8 mouse cellular contexts compared by ENCODE assay signal in genomic region chr7:30954971-30955520, GRCm38 (mm10). TPM values are rescaled to one million over a fixed set of nuclear protein-coding genes. Genes with fewer than 3 reads are reported as not detected.
DNase-seq lines count a peak whose midpoint lies in the region; ATAC-seq and TF ChIP-seq lines count a peak whose summit lies in the region.

No protein-coding gene starts in this region.

- peak overlapping the region; percentile 74 for H3K4me3 ChIP-seq in kidney, embryonic 16.5 days (ENCODE audit: low read length)
- H3K4me3 ChIP-seq in embryonic facial prominence, embryonic 12.5 days, result peak overlapping the region; percentile 96
- peak overlapping the region; percentile 81 for H3K4me3 ChIP-seq in hindbrain, embryonic 15.5 days
- peak overlapping the region; percentile 92 for H3K4me3 ChIP-seq in midbrain, embryonic 14.5 days (replicated peaks; ENCODE audit: low read depth, low read length)
- no peak overlapping the region for H3K4me3 ChIP-seq in lung, adult 2 months (replicated peaks; ENCODE audit: extremely low read depth, low read depth, low read length)

- H3K9me3 ChIP-seq in kidney, embryonic 16.5 days (ENCODE audit: low read length), result no peaks in the 10 kb centered on the region
- H3K9me3 ChIP-seq in embryonic facial prominence, embryonic 12.5 days, result no peaks in the 10 kb centered on the region
- H3K9me3 ChIP-seq in hindbrain, embryonic 15.5 days, result no peaks in the 10 kb centered on the region
- no peaks in the 10 kb centered on the region for H3K9me3 ChIP-seq in midbrain, embryonic 14.5 days (ENCODE audit: control insufficient read depth, low read length)

- H3K27me3 ChIP-seq in kidney, embryonic 16.5 days (ENCODE audit: insufficient read depth, low read length), result no peaks in the 10 kb centered on the region
- no peaks in the 10 kb centered on the region for H3K27me3 ChIP-seq in embryonic facial prominence, embryonic 12.5 days
- no peaks in the 10 kb centered on the region for H3K27me3 ChIP-seq in hindbrain, embryonic 15.5 days
- no peaks in the 10 kb centered on the region for H3K27me3 ChIP-seq in midbrain, embryonic 14.5 days (ENCODE audit: control insufficient read depth, insufficient read depth, low read length)

- no peak overlapping the region for H3K27ac ChIP-seq in kidney, embryonic 16.5 days (ENCODE audit: low read length)
- H3K27ac ChIP-seq in embryonic facial prominence, embryonic 12.5 days, result 0 out of 2 replicates have a peak overlapping the region, but pooled peaks have one; percentile 99
- peak overlapping the region; percentile 99; the same call in 1 of the 2 replicates for H3K27ac ChIP-seq in hindbrain, embryonic 15.5 days (replicated peaks)
- H3K27ac ChIP-seq in midbrain, embryonic 14.5 days (replicated peaks; ENCODE audit: low read depth, low read length), result no peak overlapping the region

- peak overlapping the region; percentile 93; the same call in 1 of the 2 replicates for H3K9ac ChIP-seq in kidney, embryonic 16.5 days (replicated peaks; ENCODE audit: low read length)
- peak overlapping the region; percentile 100 for H3K9ac ChIP-seq in embryonic facial prominence, embryonic 12.5 days
- 0 out of 2 replicates have a peak overlapping the region, but pooled peaks have one; percentile 89 for H3K9ac ChIP-seq in hindbrain, embryonic 15.5 days
- H3K9ac ChIP-seq in midbrain, embryonic 14.5 days (replicated peaks; ENCODE audit: low read length), result peak overlapping the region; percentile 98

- H3K4me1 ChIP-seq in kidney, embryonic 16.5 days (ENCODE audit: insufficient read depth, low read length), result peaks cover 22% of the 10 kb centered on the region
- H3K4me1 ChIP-seq in embryonic facial prominence, embryonic 12.5 days, result peaks cover 16% of the 10 kb centered on the region
- peaks cover 25% of the 10 kb centered on the region for H3K4me1 ChIP-seq in hindbrain, embryonic 15.5 days (replicated peaks)
- peaks cover 18% of the 10 kb centered on the region for H3K4me1 ChIP-seq in midbrain, embryonic 14.5 days (ENCODE audit: control insufficient read depth, insufficient read depth, low read length)
- peaks cover 7% of the 10 kb centered on the region for H3K4me1 ChIP-seq in lung, adult 2 months (ENCODE audit: control insufficient read depth, insufficient read depth, low read length)

- H3K4me2 ChIP-seq in kidney, embryonic 16.5 days (replicated peaks; ENCODE audit: low read depth, low read length), result peak overlapping the region; percentile 84
- H3K4me2 ChIP-seq in embryonic facial prominence, embryonic 12.5 days (replicated peaks), result peak overlapping the region; percentile 74
- peak overlapping the region; percentile 86 for H3K4me2 ChIP-seq in hindbrain, embryonic 15.5 days
- H3K4me2 ChIP-seq in midbrain, embryonic 14.5 days (ENCODE audit: low read length), result peak overlapping the region; percentile 81

- WGBS in kidney, embryonic 16.5 days, result 82% methylated on average over 12 of the region's 12 CpGs
- WGBS in embryonic facial prominence, embryonic 12.5 days, result 90% methylated on average over 12 of the region's 12 CpGs
- 82% methylated on average over 12 of the region's 12 CpGs for WGBS in hindbrain, embryonic 15.5 days
- WGBS in midbrain, embryonic 14.5 days, result 87% methylated on average over 12 of the region's 12 CpGs
- WGBS in lung, adult 2 months, result 76% methylated on average over 12 of the region's 12 CpGs

- no peak for TF ChIP-seq CTCF in lung, adult 2 months (IDR thresholded peaks at IDR 0.05; ENCODE audit: insufficient read depth, low read length)

- ATAC-seq in kidney, embryonic 16.5 days (ENCODE audit: low FRiP score, low TSS enrichment), result no peak
- ATAC-seq in embryonic facial prominence, embryonic 12.5 days (ENCODE audit: insufficient number of reproducible peaks, insufficient read depth, low FRiP score, low TSS enrichment), result no peak
- no peak for ATAC-seq in hindbrain, embryonic 15.5 days (ENCODE audit: low FRiP score, low read depth)
- no peak for ATAC-seq in midbrain, embryonic 14.5 days (ENCODE audit: low FRiP score, low TSS enrichment)

- peaks cover 50% of the 10 kb centered on the region for H3K36me3 ChIP-seq in kidney, embryonic 16.5 days (ENCODE audit: insufficient read depth, low read length)
- peaks cover 63% of the 10 kb centered on the region for H3K36me3 ChIP-seq in embryonic facial prominence, embryonic 12.5 days
- peaks cover 31% of the 10 kb centered on the region for H3K36me3 ChIP-seq in hindbrain, embryonic 15.5 days
- H3K36me3 ChIP-seq in midbrain, embryonic 14.5 days (ENCODE audit: control insufficient read depth, insufficient read depth, low read length), result peaks cover 57% of the 10 kb centered on the region

- no peak for TF ChIP-seq POLR2A in lung, adult 2 months (IDR thresholded peaks at IDR 0.05; ENCODE audit: borderline replicate concordance, extremely low read depth, low read depth, low read length)

- DNase-seq in kidney, adult 11 months, result no peak
- DNase-seq in midbrain, embryonic 14.5 days, result no peak
- DNase-seq in layer of hippocampus, adult 9-10 months (ENCODE audit: low spot score), result no peak
- DNase-seq in right cerebral cortex, postnatal 4 days, result no peak
- no peak for DNase-seq in lung, adult 2 months

RNA-seq across cellular contexts. Expression of gene Usf2, which starts 1.6 kb away (rescaled TPM):
- 19.8 and 25.3 TPM in 2 replicates for polyA plus RNA-seq in kidney, embryonic 16.5 days (2015; fragmentation: Nextera tagmentation; extraction: Ambion mirVana)
- polyA plus RNA-seq in embryonic facial prominence, embryonic 12.5 days (2016; fragmentation: Nextera tagmentation; extraction: Ambion mirVana), result 31.8 and 32.7 TPM in 2 replicates
- 27.3 and 29.3 TPM in 2 replicates for polyA plus RNA-seq in hindbrain, embryonic 15.5 days (2015; fragmentation: Nextera tagmentation; extraction: Ambion mirVana)
- polyA plus RNA-seq in midbrain, embryonic 14.5 days (2014; fragmentation: Nextera tagmentation; extraction: Ambion mirVana), result 26.2 and 30.4 TPM in 2 replicates
- 122 and 190 TPM in 2 replicates for polyA plus RNA-seq in lung, adult 2 months (2012; rRNA removed)

RNA-seq across cellular contexts. Expression of gene Hamp, which starts 11.2 kb away (rescaled TPM):
- polyA plus RNA-seq in kidney, embryonic 16.5 days (2015; fragmentation: Nextera tagmentation; extraction: Ambion mirVana), result not detected in 2 replicates
- not detected in 2 replicates for polyA plus RNA-seq in embryonic facial prominence, embryonic 12.5 days (2016; fragmentation: Nextera tagmentation; extraction: Ambion mirVana)
- polyA plus RNA-seq in hindbrain, embryonic 15.5 days (2015; fragmentation: Nextera tagmentation; extraction: Ambion mirVana), result not detected in 2 replicates
- not detected in 2 replicates for polyA plus RNA-seq in midbrain, embryonic 14.5 days (2014; fragmentation: Nextera tagmentation; extraction: Ambion mirVana)
- 34.5 and 45.7 TPM in 2 replicates for polyA plus RNA-seq in lung, adult 2 months (2012; rRNA removed)

RNA-seq across cellular contexts. Expression of gene Lsr, which starts 18.2 kb away (rescaled TPM):
- 72.5 and 73.5 TPM in 2 replicates for polyA plus RNA-seq in kidney, embryonic 16.5 days (2015; fragmentation: Nextera tagmentation; extraction: Ambion mirVana)
- 25.6 and 26.2 TPM in 2 replicates for polyA plus RNA-seq in embryonic facial prominence, embryonic 12.5 days (2016; fragmentation: Nextera tagmentation; extraction: Ambion mirVana)
- 24.3 and 24.4 TPM in 2 replicates for polyA plus RNA-seq in hindbrain, embryonic 15.5 days (2015; fragmentation: Nextera tagmentation; extraction: Ambion mirVana)
- polyA plus RNA-seq in midbrain, embryonic 14.5 days (2014; fragmentation: Nextera tagmentation; extraction: Ambion mirVana), result 9.9 and 15.6 TPM in 2 replicates
- 93.0 and 116 TPM in 2 replicates for polyA plus RNA-seq in lung, adult 2 months (2012; rRNA removed)

RNA-seq across cellular contexts. Expression of gene Fam187b, which starts 18.5 kb away (rescaled TPM):
- polyA plus RNA-seq in kidney, embryonic 16.5 days (2015; fragmentation: Nextera tagmentation; extraction: Ambion mirVana), result 8.0 and 9.0 TPM in 2 replicates
- 1.4 and 2.0 TPM in 2 replicates for polyA plus RNA-seq in embryonic facial prominence, embryonic 12.5 days (2016; fragmentation: Nextera tagmentation; extraction: Ambion mirVana)
- polyA plus RNA-seq in hindbrain, embryonic 15.5 days (2015; fragmentation: Nextera tagmentation; extraction: Ambion mirVana), result 0.69 and 1.1 TPM in 2 replicates
- 0.36 and 0.37 TPM in 2 replicates for polyA plus RNA-seq in midbrain, embryonic 14.5 days (2014; fragmentation: Nextera tagmentation; extraction: Ambion mirVana)
- 5.7 and 7.2 TPM in 2 replicates for polyA plus RNA-seq in lung, adult 2 months (2012; rRNA removed)

RNA-seq across cellular contexts. Expression of gene Hamp2, which starts 30.6 kb away (rescaled TPM):
- polyA plus RNA-seq in kidney, embryonic 16.5 days (2015; fragmentation: Nextera tagmentation; extraction: Ambion mirVana), result not detected in 2 replicates
- polyA plus RNA-seq in embryonic facial prominence, embryonic 12.5 days (2016; fragmentation: Nextera tagmentation; extraction: Ambion mirVana), result not detected in 2 replicates
- not detected in 2 replicates for polyA plus RNA-seq in hindbrain, embryonic 15.5 days (2015; fragmentation: Nextera tagmentation; extraction: Ambion mirVana)
- polyA plus RNA-seq in midbrain, embryonic 14.5 days (2014; fragmentation: Nextera tagmentation; extraction: Ambion mirVana), result not detected in 2 replicates
- polyA plus RNA-seq in lung, adult 2 months (2012; rRNA removed), result 0.75 TPM in 1 of 2 replicates, not detected in the other

Comparison
In these comparisons a context has a peak if more than half of its experiments do, and no peak if none do; other contexts are left out.
1. H3K27ac ChIP-seq: peak in embryonic facial prominence, embryonic 12.5 days (single experiment) and hindbrain, embryonic 15.5 days (single experiment); none in kidney, embryonic 16.5 days (single experiment) and midbrain, embryonic 14.5 days (single experiment).
2. RNA of gene Hamp, which starts 11.2 kb away (polyA plus RNA-seq): 34.5 to 45.7 TPM in lung, adult 2 months; not detected in kidney, embryonic 16.5 days, not detected in embryonic facial prominence, embryonic 12.5 days, not detected in hindbrain, embryonic 15.5 days and not detected in midbrain, embryonic 14.5 days; every median in the first group is over 10 times any median in the second.
3. Peak in every context shown above with its lines, with median percentiles within 50 percentile points of each other: H3K4me2 ChIP-seq and H3K9ac ChIP-seq.